Mouse (Mus musculus) MEL (cell line): ENCODE results near the gene Tmem59l. TPM values are rescaled to one million over a fixed set of nuclear protein-coding genes. Genes with fewer than 3 reads are reported as not detected.

Experiments used
- DNase-seq: peaks from one replicate; pipeline ENCODE4 v3.0.0; 2011; ENCODE audit warnings: low read depth, low spot score
- H3K27ac ChIP-seq: 2 replicates; pipeline ENCODE4 v1.5.1; 2012; ENCODE audit warnings: low read depth, mild to moderate bottlenecking, control low read depth, low read length, moderate library complexity; ENCODE audit not compliant: control insufficient read depth
- H3K27me3 ChIP-seq, 2 experiments: fragments of 150-350 bp in 1 of 2; sonication (generic) in 1 of 2; 2 replicates each; pipeline ENCODE4 v1.6.1; 2012; ENCODE audit warnings: low read length in 2 of 2, mild to moderate bottlenecking in 2 of 2, improper control_type of control experiment in 1 of 2, moderate library complexity in 1 of 2; ENCODE audit not compliant: insufficient read depth in 2 of 2, control insufficient read depth in 1 of 2
- H3K36me3 ChIP-seq, 2 experiments: 2 replicates each; pipeline ENCODE4 v1.6.1; 2012 to 2014; ENCODE audit warnings: low read length in 2 of 2, improper control_type of control experiment in 1 of 2, inconsistent platforms in 1 of 2, mild to moderate bottlenecking in 1 of 2; ENCODE audit not compliant: insufficient read depth in 2 of 2, control insufficient read depth in 1 of 2
- H3K4me1 ChIP-seq, 2 experiments: fragments of 150-350 bp in 1 of 2; sonication (generic) in 1 of 2; 2 replicates each; pipeline ENCODE4 v1.6.1; 2012; ENCODE audit warnings: low read length in 2 of 2, improper control_type of control experiment in 1 of 2, mild to moderate bottlenecking in 1 of 2; ENCODE audit not compliant: insufficient read depth in 2 of 2, control insufficient read depth in 1 of 2
- H3K4me3 ChIP-seq, 2 experiments: fragments of 150-350 bp in 1 of 2; sonication (generic) in 1 of 2; 2 replicates each; pipeline ENCODE4 v1.5.1; 2012; ENCODE audit warnings: low read depth in 2 of 2, low read length in 2 of 2, mild to moderate bottlenecking in 2 of 2, moderate library complexity in 2 of 2, control low read depth in 1 of 2, improper control_type of control experiment in 1 of 2; ENCODE audit not compliant: control insufficient read depth in 1 of 2, insufficient read depth in 1 of 2
- H3K79me2 ChIP-seq: 2 replicates; pipeline ENCODE4 v1.6.1; 2012; ENCODE audit warnings: mild to moderate bottlenecking, low read length, moderate library complexity; ENCODE audit not compliant: control insufficient read depth, poor library complexity, insufficient read depth
- H3K9ac ChIP-seq: 2 replicates; pipeline ENCODE4 v1.6.1; 2012; ENCODE audit warnings: low read depth, mild to moderate bottlenecking, control low read depth, low read length, moderate library complexity; ENCODE audit not compliant: control insufficient read depth, poor library complexity, severe bottlenecking
- H3K9me3 ChIP-seq: fragments of 150-350 bp; sonication (generic); replicated peaks from 2 replicates; pipeline ENCODE4 v1.6.1; 2012; ENCODE audit warnings: mild to moderate bottlenecking, low read length, improper control_type of control experiment, moderate library complexity; ENCODE audit not compliant: insufficient read depth
- CTCF ChIP-seq, 3 experiments: IDR thresholded peaks in 2 of 3; conservative IDR thresholded peaks in 1 of 3; 2 replicates each; pipeline ENCODE4 v1.5.1; 2011 to 2012; ENCODE audit warnings: low read length in 3 of 3, low read depth in 2 of 3, mild to moderate bottlenecking in 2 of 3, improper control_type of control experiment in 1 of 3, inconsistent platforms in 1 of 3, mixed read lengths in 1 of 3, moderate library complexity in 1 of 3; ENCODE audit not compliant: control insufficient read depth in 1 of 3, insufficient read depth in 1 of 3, poor library complexity in 1 of 3, severe bottlenecking in 1 of 3
- ETS1 ChIP-seq: IDR thresholded peaks from 2 replicates; pipeline ENCODE4 v1.6.1; 2012; ENCODE audit warnings: low read depth, mild to moderate bottlenecking, inconsistent platforms, low read length, improper control_type of control experiment, moderate library complexity
- GATA1 ChIP-seq: IDR thresholded peaks from 2 replicates; pipeline ENCODE4 v1.6.1; 2011; ENCODE audit warnings: low read depth, low read length, improper control_type of control experiment
- MEF2A ChIP-seq: IDR thresholded peaks from 2 replicates; pipeline ENCODE4 v1.6.1; 2014; ENCODE audit warnings: low read depth, mild to moderate bottlenecking, inconsistent platforms, low read length, improper control_type of control experiment; ENCODE audit not compliant: poor library complexity, insufficient replicate concordance, severe bottlenecking; ENCODE audit errors: extremely low read depth
- MXI1 ChIP-seq: IDR thresholded peaks from 2 replicates; pipeline ENCODE4 v1.6.1; 2011; ENCODE audit warnings: mild to moderate bottlenecking, low read depth, low read length, improper control_type of control experiment
- MYB ChIP-seq: IDR thresholded peaks from 2 replicates; pipeline ENCODE4 v1.6.1; 2011; ENCODE audit warnings: mild to moderate bottlenecking, low read depth, low read length, improper control_type of control experiment
- MYC ChIP-seq: IDR thresholded peaks from 2 replicates; pipeline ENCODE4 v1.6.1; 2011; ENCODE audit warnings: low read depth, mild to moderate bottlenecking, low read length, improper control_type of control experiment, moderate library complexity
- POLR2A ChIP-seq, 2 experiments: IDR thresholded peaks; 2 replicates each; pipeline ENCODE4 v1.6.1; 2011 to 2012; ENCODE audit warnings: low read length in 2 of 2, mild to moderate bottlenecking in 2 of 2, control low read depth in 1 of 2, improper control_type of control experiment in 1 of 2, low read depth in 1 of 2, moderate library complexity in 1 of 2; ENCODE audit not compliant: control insufficient read depth in 1 of 2, insufficient read depth in 1 of 2, poor library complexity in 1 of 2
- POLR2AphosphoS2 ChIP-seq: IDR thresholded peaks from 2 replicates; pipeline ENCODE4 v1.6.1; 2011; ENCODE audit warnings: low read length, improper control_type of control experiment
- POLR2AphosphoS5 ChIP-seq: IDR thresholded peaks from 2 replicates; pipeline ENCODE4 v1.6.1; 2012; ENCODE audit warnings: low read depth, borderline replicate concordance, mild to moderate bottlenecking, inconsistent platforms, low read length, moderate library complexity, mixed read lengths
- RAD21 ChIP-seq: IDR thresholded peaks from 2 replicates; pipeline ENCODE4 v1.6.1; 2011; ENCODE audit warnings: mild to moderate bottlenecking, low read depth, low read length, improper control_type of control experiment
- RCOR1 ChIP-seq: IDR thresholded peaks from 2 replicates; pipeline ENCODE4 v1.6.1; 2012; ENCODE audit warnings: low read depth, mild to moderate bottlenecking, inconsistent platforms, low read length, improper control_type of control experiment
- SIN3A ChIP-seq: IDR thresholded peaks from 2 replicates; pipeline ENCODE4 v1.6.1; 2012; ENCODE audit warnings: low read length, improper control_type of control experiment, inconsistent platforms
- SMC3 ChIP-seq: IDR thresholded peaks from 2 replicates; pipeline ENCODE4 v1.6.1; 2011; ENCODE audit warnings: low read depth, low read length, improper control_type of control experiment
- TBP ChIP-seq: IDR thresholded peaks from 2 replicates; pipeline ENCODE4 v1.8.0; 2011; ENCODE audit warnings: low read depth, low read length, improper control_type of control experiment
- TCF12 ChIP-seq: IDR thresholded peaks from 2 replicates; pipeline ENCODE4 v1.6.1; 2014; ENCODE audit warnings: low read depth, mild to moderate bottlenecking, inconsistent platforms, low read length, improper control_type of control experiment, moderate library complexity
- UBTF ChIP-seq: IDR thresholded peaks from 2 replicates; pipeline ENCODE4 v1.6.1; 2012; ENCODE audit warnings: low read depth, mild to moderate bottlenecking, inconsistent platforms, low read length, improper control_type of control experiment, moderate library complexity, borderline replicate concordance; ENCODE audit not compliant: insufficient read depth
- polyA plus RNA-seq, 2 experiments: library from polyadenylated mRNA; stranded (reverse) in 1 of 2; unstranded in 1 of 2; fragments of >175 nt in 1 of 2; fragments of >200 nt in 1 of 2; gene quantifications; 2 replicates each; pipeline versions ENCODE4 v1.2.1 to v1.2.4; 2012; ENCODE audit warnings: low replicate concordance in 2 of 2, low read depth in 1 of 2; ENCODE audit not compliant: insufficient read length in 2 of 2, insufficient read depth in 1 of 2, missing spikeins in 1 of 2
- total RNA-seq: library from RNA; depleted of rRNA; stranded (reverse); fragments of 300-350 nt; gene quantifications from 2 replicates; pipeline ENCODE4 v1.2.3, GENCODE M21; 2012

Gene Tmem59l
- total and polyA plus RNA-seq, 3 experiments = not detected

DNA sequence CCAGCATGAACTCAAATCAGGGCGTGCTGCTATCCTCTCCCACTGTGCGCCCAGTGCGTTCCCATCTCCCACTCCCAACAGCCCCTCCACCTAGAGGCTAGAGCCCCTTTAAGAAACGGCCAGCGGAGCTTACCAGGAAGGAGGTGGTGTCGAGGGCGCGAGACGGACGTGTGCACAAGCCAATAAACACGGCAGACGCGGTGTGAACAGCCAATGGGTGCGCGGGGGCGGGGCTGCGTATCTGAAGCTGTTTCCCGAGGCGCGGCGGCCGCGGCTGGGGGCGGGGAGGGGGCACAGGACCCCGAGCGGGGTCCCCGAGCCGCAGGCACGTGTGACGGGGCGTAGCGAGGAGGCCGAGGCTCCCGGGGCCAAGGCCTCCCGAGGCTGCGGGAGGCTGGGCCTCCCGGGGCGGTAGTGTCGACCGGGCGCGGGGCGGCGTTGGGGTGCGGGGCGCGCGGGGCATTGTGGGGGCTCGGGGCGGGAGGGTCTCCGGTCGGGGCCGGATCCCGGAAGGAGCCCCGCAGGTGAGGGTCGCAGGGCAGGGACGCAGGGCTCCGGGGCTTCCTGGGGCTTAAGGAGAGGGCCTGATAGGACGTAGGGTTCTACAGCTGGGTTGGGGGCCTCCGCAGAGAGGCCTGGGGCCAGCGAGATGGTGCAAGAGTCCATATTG, 40.5 kb upstream of the Tmem59l start, which contains the start of the genes Fkbp8 and Kxd1 (continued):
- no peak for TF ChIP-seq MEF2A
- no peak for TF ChIP-seq GATA1
- TF ChIP-seq POLR2A (IDR thresholded peaks at IDR 0.05; ENCODE audit: control insufficient read depth in 1 of 2, insufficient read depth in 1 of 2, low read depth in 1 of 2, low read length in 2 of 2, poor library complexity in 1 of 2) = peak; percentile 59 to 76; a peak in 2 of 4 replicates
- TF ChIP-seq POLR2AphosphoS2 = 0 out of 2 replicates have a peak, but pooled peaks have one; percentile 64
- no peak for TF ChIP-seq RAD21
- TF ChIP-seq ETS1 = no peak
- no peak for TF ChIP-seq RCOR1
- TF ChIP-seq MXI1 = no peak
- no peak for TF ChIP-seq SMC3
- TF ChIP-seq TBP = peak; percentile 31; the same call in 1 of the 2 replicates
- TF ChIP-seq UBTF = no peak
- TF ChIP-seq CTCF (IDR thresholded peaks at IDR 0.05 in 2 of 3, conservative IDR thresholded peaks at IDR 0.05 in 1 of 3; ENCODE audit: control insufficient read depth in 1 of 3, insufficient read depth in 1 of 3, low read depth in 2 of 3, low read length in 3 of 3, poor library complexity in 1 of 3, severe bottlenecking in 1 of 3) = no peak
- TF ChIP-seq TCF12 = no peak; the same call in 1 of the 2 replicates
- TF ChIP-seq MYB = no peak
- TF ChIP-seq SIN3A = peak; percentile 53

DNA sequence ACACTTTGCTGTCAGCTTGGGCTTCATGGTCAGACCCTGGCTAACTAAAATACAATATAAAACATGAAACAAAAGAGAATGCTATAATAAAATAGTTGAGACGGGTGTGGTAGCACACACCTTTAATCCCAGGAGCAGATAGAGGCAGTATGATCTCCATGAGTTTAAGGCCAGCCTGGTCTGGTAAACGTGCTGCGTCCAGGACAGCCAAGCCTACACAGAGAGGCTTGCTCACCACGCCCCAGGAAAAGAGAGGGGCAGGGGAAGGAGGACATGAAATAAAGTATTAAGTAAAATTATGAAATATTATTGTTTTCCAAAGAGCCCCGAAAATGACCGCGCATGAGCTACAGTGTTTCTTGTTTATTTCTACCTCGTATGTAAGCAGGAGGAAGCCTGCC, 40.0 kb upstream of the Tmem59l start:
- Histone ChIP-seq H3K27ac (peak overlapping the region; percentile 64), H3K9me3 (no peaks in the 10 kb centered on the region), H3K27me3 (no peaks in the 10 kb centered on the region), H3K36me3 (peaks cover 0 to 30% of the 10 kb centered on the region in 2 experiments; a peak in 2 of 4 replicates), H3K4me3 (peak overlapping the region; percentile 70 to 93), H3K79me2 (peaks cover 36% of the 10 kb centered on the region), H3K4me1 (peaks cover 0 to 31% of the 10 kb centered on the region in 2 experiments; a peak in 3 of 4 replicates), H3K9ac (peak overlapping the region; percentile 81)
- DNase-seq = no peak
- TF ChIP-seq MYC (peak; percentile 55; the same call in 1 of the 2 replicates), MXI1 (0 out of 2 replicates have a peak, but pooled peaks have one; percentile 58), POLR2AphosphoS5 (no peak; the same call in 1 of the 2 replicates)
- TF ChIP-seq, all 39 proteins: peak for 2
